23 mouse cellular contexts compared by ENCODE assay signal in genomic region chr11:120455413-120455812, GRCm38 (mm10). TPM values are rescaled to one million over a fixed set of nuclear protein-coding genes. Genes with fewer than 3 reads are reported as not detected.
DNase-seq lines count a peak whose midpoint lies in the region; ATAC-seq and TF ChIP-seq lines count a peak whose summit lies in the region.
"Had no signal": no experiment of that assay in that cellular context is flagged by ENCODE, and none has a peak within 500 bp of the region (broad histone marks: within the 10 kb centered on the region; RNA-seq: fewer than 3 reads in every experiment).

No protein-coding gene starts in this region.

- no peak for TF ChIP-seq CTCF in C2C12 (IDR thresholded peaks at IDR 0.05; ENCODE audit: control insufficient read depth, insufficient read depth, insufficient read length)
- no peak for TF ChIP-seq CTCF in liver, postnatal 0 days (IDR thresholded peaks at IDR 0.05; ENCODE audit: low read depth)

- peaks cover 44% of the 10 kb centered on the region for H3K79me2 ChIP-seq in C2C12 (ENCODE audit: control insufficient read depth, insufficient read depth)

- H3K36me3 ChIP-seq in C2C12 (ENCODE audit: control insufficient read depth, insufficient read depth): peaks cover 12% of the 10 kb centered on the region
- H3K36me3 ChIP-seq in liver, embryonic 13.5 days: peaks cover 9% of the 10 kb centered on the region
- H3K36me3 ChIP-seq in liver, postnatal 0 days (replicated peaks; ENCODE audit: insufficient read depth, low read length): peaks cover 7% of the 10 kb centered on the region
- no peaks in the 10 kb centered on the region; the same call in 1 of the 2 replicates for H3K36me3 ChIP-seq in forebrain, embryonic 11.5 days (ENCODE audit: control insufficient read depth, insufficient read depth, low read length)

- H3K4me3 ChIP-seq in C2C12 (ENCODE audit: insufficient read depth, poor library complexity, severe bottlenecking): peak overlapping the region; percentile 12
- no peak overlapping the region for H3K4me3 ChIP-seq in liver, embryonic 13.5 days (replicated peaks)
- no peak overlapping the region for H3K4me3 ChIP-seq in liver, postnatal 0 days (ENCODE audit: low read depth, low read length)
- H3K4me3 ChIP-seq in forebrain, embryonic 11.5 days (ENCODE audit: low read depth, low read length): no peak overlapping the region
- H3K4me3 ChIP-seq: embryonic facial prominence, embryonic 10.5 days; forebrain, embryonic 13.5 days; heart, adult 2 months; heart, embryonic 12.5 days; hindbrain, embryonic 10.5 days had no signal

- peak; percentile 38 for DNase-seq in liver, embryonic 13.5 days
- DNase-seq in liver, postnatal 0 days: no peak
- no peak for DNase-seq in forebrain, embryonic 11.5 days (ENCODE audit: low spot score)
- no peak for DNase-seq in cerebellum, postnatal 14 days
- no peak for DNase-seq in urinary bladder, adult 2 months (ENCODE audit: low spot score)
- DNase-seq: adrenal gland, postnatal 10 days; cerebellum, adult 11-12 months; cerebellum, adult 9-11 months; forebrain, postnatal 0 days; gastrocnemius, postnatal 10 days; heart, adult 2 months had no signal

- H3K4me2 ChIP-seq in liver, embryonic 13.5 days: peak overlapping the region; percentile 47
- no peak overlapping the region for H3K4me2 ChIP-seq in liver, postnatal 0 days (ENCODE audit: low read depth, low read length)
- no peak overlapping the region for H3K4me2 ChIP-seq in forebrain, embryonic 11.5 days (ENCODE audit: low read depth, low read length, severe bottlenecking)
- H3K4me2 ChIP-seq: forebrain, embryonic 13.5 days; heart, embryonic 12.5 days; hindbrain, embryonic 14.5 days had no signal

- H3K9me3 ChIP-seq in liver, embryonic 13.5 days (replicated peaks): no peaks in the 10 kb centered on the region
- no peaks in the 10 kb centered on the region for H3K9me3 ChIP-seq in liver, postnatal 0 days (ENCODE audit: low read length)
- no peaks in the 10 kb centered on the region for H3K9me3 ChIP-seq in forebrain, embryonic 11.5 days (ENCODE audit: control insufficient read depth, low read length)
- H3K9me3 ChIP-seq: embryonic facial prominence, embryonic 10.5 days; forebrain, embryonic 13.5 days; heart, embryonic 12.5 days; hindbrain, embryonic 10.5 days had no signal

- peak overlapping the region; percentile 42; the same call in 1 of the 2 replicates for H3K9ac ChIP-seq in liver, embryonic 13.5 days
- no peak overlapping the region; the same call in 1 of the 2 replicates for H3K9ac ChIP-seq in liver, postnatal 0 days (replicated peaks)
- H3K9ac ChIP-seq in forebrain, embryonic 11.5 days (ENCODE audit: low read length): no peak overlapping the region
- H3K9ac ChIP-seq: forebrain, embryonic 13.5 days; forebrain, postnatal 0 days; heart, embryonic 12.5 days; hindbrain, embryonic 14.5 days had no signal

- peaks cover 4% of the 10 kb centered on the region for H3K27me3 ChIP-seq in C2C12 (ENCODE audit: control insufficient read depth, insufficient read depth, insufficient read length)
- H3K27me3 ChIP-seq in liver, embryonic 13.5 days: no peaks in the 10 kb centered on the region
- no peaks in the 10 kb centered on the region for H3K27me3 ChIP-seq in liver, postnatal 0 days (ENCODE audit: insufficient read depth, low read length)
- no peaks in the 10 kb centered on the region for H3K27me3 ChIP-seq in forebrain, embryonic 11.5 days (ENCODE audit: control insufficient read depth, insufficient read depth, low read length)
- H3K27me3 ChIP-seq: forebrain, embryonic 13.5 days; heart, embryonic 12.5 days had no signal

- H3ac ChIP-seq in C2C12 (ENCODE audit: control insufficient read depth, insufficient read length, low read depth): no peak overlapping the region

- 68% methylated on average over 7 of the region's 7 CpGs for WGBS in liver, embryonic 13.5 days (ENCODE audit: insufficient replicate concordance)
- 82% methylated on average over 7 of the region's 7 CpGs for WGBS in liver, postnatal 0 days (ENCODE audit: insufficient replicate concordance)
- WGBS in forebrain, embryonic 11.5 days: 96% methylated on average over 7 of the region's 7 CpGs

- H3K27ac ChIP-seq in liver, embryonic 13.5 days: peak overlapping the region; percentile 74
- H3K27ac ChIP-seq in liver, postnatal 0 days (ENCODE audit: low read depth): peak overlapping the region; percentile 44; the same call in 1 of the 2 replicates
- H3K27ac ChIP-seq in forebrain, embryonic 11.5 days (ENCODE audit: low read depth, low read length): no peak overlapping the region
- H3K27ac ChIP-seq: embryonic facial prominence, embryonic 10.5 days; forebrain, embryonic 13.5 days; heart, adult 2 months; hindbrain, embryonic 10.5 days; hindbrain, embryonic 14.5 days had no signal

- peak; percentile 30; the same call in 1 of the 2 replicates for TF ChIP-seq EP300 in liver, postnatal 0 days (IDR thresholded peaks at IDR 0.05; ENCODE audit: low read depth)

- ATAC-seq in erythroblast, adult 5-6 weeks (replicated peaks; ENCODE audit: low FRiP score, poor library complexity, severe bottlenecking): peak; percentile 36
- peak; percentile 47 for ATAC-seq in liver, embryonic 13.5 days (ENCODE audit: low read depth)
- no peak for ATAC-seq in liver, postnatal 0 days
- ATAC-seq in forebrain, embryonic 11.5 days (replicated peaks; ENCODE audit: low FRiP score): no peak
- ATAC-seq: forebrain, embryonic 13.5 days; forebrain, postnatal 0 days; intestine, embryonic 16.5 days had no signal

- peaks cover 54% of the 10 kb centered on the region for H3K4me1 ChIP-seq in liver, embryonic 13.5 days (replicated peaks)
- peaks cover 30% of the 10 kb centered on the region for H3K4me1 ChIP-seq in liver, postnatal 0 days (ENCODE audit: insufficient read depth)
- H3K4me1 ChIP-seq in forebrain, embryonic 11.5 days (replicated peaks; ENCODE audit: control insufficient read depth, insufficient read depth, low read length): peaks cover 2% of the 10 kb centered on the region; the same call in 1 of the 2 replicates

- H3K79me3 ChIP-seq in C2C12 (ENCODE audit: low read depth): peaks cover 20% of the 10 kb centered on the region

TF ChIP-seq in C2C12, 6 proteins besides CTCF, POLR2A, EP300 and RAD21:
- TF ChIP-seq FOSL1 (IDR thresholded peaks at IDR 0.05; ENCODE audit: insufficient read depth, low read length, poor library complexity, severe bottlenecking) (no peak), MAX (IDR thresholded peaks at IDR 0.05) (no peak), USF1 (IDR thresholded peaks at IDR 0.05; ENCODE audit: low read depth) (no peak), MYOD1 (IDR thresholded peaks at IDR 0.05; ENCODE audit: control insufficient read depth, insufficient read length, low read depth) (no peak), CEBPB (IDR thresholded peaks at IDR 0.05; ENCODE audit: low read depth) (no peak)

RNA-seq across cellular contexts. Expression of gene Pde6g, which starts 2.1 kb away (rescaled TPM):
- 0.13 TPM for polyA plus RNA-seq in C2C12 (2012; fragmentation: generic; extraction: Trizol)
- not detected in 2 replicates for total RNA-seq in erythroblast, adult 5-6 weeks (2015; ENCODE audit: low replicate concordance)
- total RNA-seq in erythroblast, adult 5-6 weeks (2017; ENCODE audit: low replicate concordance): not detected in 2 replicates
- 0.12 TPM in 1 of 2 replicates, not detected in the other for polyA plus RNA-seq in liver, embryonic 13.5 days (2015; fragmentation: Nextera tagmentation; extraction: Ambion mirVana)
- 0.20 TPM in 1 of 2 replicates, not detected in the other for polyA plus RNA-seq in liver, postnatal 0 days (2015; fragmentation: Nextera tagmentation; extraction: Ambion mirVana)
- 0.21 and 0.59 TPM in 2 replicates for polyA plus RNA-seq in forebrain, embryonic 11.5 days (2014; fragmentation: Nextera tagmentation; extraction: Ambion mirVana)
- polyA plus RNA-seq in urinary bladder, adult 2 months (2012; rRNA removed): 0.34 and 0.63 TPM in 2 replicates
- total RNA-seq: ES-E14 had no signal
- polyA plus RNA-seq: embryonic facial prominence, embryonic 14.5 days had no signal

RNA-seq across cellular contexts. Expression of gene Oxld1, which starts 2.5 kb away (rescaled TPM):
- polyA plus RNA-seq in C2C12 (2012; fragmentation: generic; extraction: Trizol): 7.5 TPM
- 7.3 TPM in 1 of 2 replicates, not detected in the other for total RNA-seq in erythroblast, adult 5-6 weeks (2015; ENCODE audit: low replicate concordance)
- 6.1 and 6.9 TPM in 2 replicates for total RNA-seq in erythroblast, adult 5-6 weeks (2017; ENCODE audit: low replicate concordance)
- polyA plus RNA-seq in liver, embryonic 13.5 days (2015; fragmentation: Nextera tagmentation; extraction: Ambion mirVana): 8.4 and 9.5 TPM in 2 replicates
- 18.9 and 19.0 TPM in 2 replicates for polyA plus RNA-seq in liver, postnatal 0 days (2015; fragmentation: Nextera tagmentation; extraction: Ambion mirVana)
- polyA plus RNA-seq in forebrain, embryonic 11.5 days (2014; fragmentation: Nextera tagmentation; extraction: Ambion mirVana): 11.3 and 11.6 TPM in 2 replicates
- 19.8 and 26.8 TPM in 2 replicates for polyA plus RNA-seq in urinary bladder, adult 2 months (2012; rRNA removed)

RNA-seq across cellular contexts. Expression of gene Ccdc137, which starts 2.5 kb away (rescaled TPM):
- polyA plus RNA-seq in C2C12 (2012; fragmentation: generic; extraction: Trizol): 24.6 TPM
- 1.5 and 2.1 TPM in 2 replicates for total RNA-seq in erythroblast, adult 5-6 weeks (2015; ENCODE audit: low replicate concordance)
- total RNA-seq in erythroblast, adult 5-6 weeks (2017; ENCODE audit: low replicate concordance): 1.5 and 16.8 TPM in 2 replicates
- polyA plus RNA-seq in liver, embryonic 13.5 days (2015; fragmentation: Nextera tagmentation; extraction: Ambion mirVana): 20.2 and 23.1 TPM in 2 replicates
- polyA plus RNA-seq in liver, postnatal 0 days (2015; fragmentation: Nextera tagmentation; extraction: Ambion mirVana): 9.0 and 11.7 TPM in 2 replicates
- polyA plus RNA-seq in forebrain, embryonic 11.5 days (2014; fragmentation: Nextera tagmentation; extraction: Ambion mirVana): 30.3 and 33.8 TPM in 2 replicates
- polyA plus RNA-seq in urinary bladder, adult 2 months (2012; rRNA removed): 21.5 and 31.0 TPM in 2 replicates

RNA-seq across cellular contexts. Expression of gene Arl16, which starts 12.0 kb away (rescaled TPM):
- polyA plus RNA-seq in C2C12 (2012; fragmentation: generic; extraction: Trizol): 26.4 TPM
- total RNA-seq in erythroblast, adult 5-6 weeks (2015; ENCODE audit: low replicate concordance): 4.2 and 5.9 TPM in 2 replicates
- total RNA-seq in erythroblast, adult 5-6 weeks (2017; ENCODE audit: low replicate concordance): 3.3 TPM in 1 of 2 replicates, not detected in the other
- 15.9 and 16.0 TPM in 2 replicates for polyA plus RNA-seq in liver, embryonic 13.5 days (2015; fragmentation: Nextera tagmentation; extraction: Ambion mirVana)
- polyA plus RNA-seq in liver, postnatal 0 days (2015; fragmentation: Nextera tagmentation; extraction: Ambion mirVana): 11.9 and 13.5 TPM in 2 replicates
- 50.1 and 54.2 TPM in 2 replicates for polyA plus RNA-seq in forebrain, embryonic 11.5 days (2014; fragmentation: Nextera tagmentation; extraction: Ambion mirVana)
- 23.9 and 24.0 TPM in 2 replicates for polyA plus RNA-seq in urinary bladder, adult 2 months (2012; rRNA removed)

RNA-seq across cellular contexts. Expression of gene Tspan10, which starts 13.0 kb away (rescaled TPM):
- 0.02 TPM for polyA plus RNA-seq in C2C12 (2012; fragmentation: generic; extraction: Trizol)
- total RNA-seq in erythroblast, adult 5-6 weeks (2015; ENCODE audit: low replicate concordance): 1.3 TPM in 1 of 2 replicates, not detected in the other
- total RNA-seq in erythroblast, adult 5-6 weeks (2017; ENCODE audit: low replicate concordance): not detected in 2 replicates
- not detected in 2 replicates for polyA plus RNA-seq in liver, embryonic 13.5 days (2015; fragmentation: Nextera tagmentation; extraction: Ambion mirVana)
- polyA plus RNA-seq in liver, postnatal 0 days (2015; fragmentation: Nextera tagmentation; extraction: Ambion mirVana): not detected in 2 replicates
- polyA plus RNA-seq in forebrain, embryonic 11.5 days (2014; fragmentation: Nextera tagmentation; extraction: Ambion mirVana): 0.19 TPM in 1 of 2 replicates, not detected in the other
- polyA plus RNA-seq in urinary bladder, adult 2 months (2012; rRNA removed): not detected in 2 replicates
- total RNA-seq: ES-E14; forebrain, postnatal 0 days; gastrocnemius, postnatal 10 days had no signal
- polyA plus RNA-seq: forebrain, embryonic 13.5 days; forebrain, postnatal 0 days; gonadal fat pad, adult 2 months; heart, embryonic 12.5 days; heart, embryonic 16.5 days; hindbrain, embryonic 14.5 days; intestine, embryonic 16.5 days had no signal

Comparison
In these comparisons a context has a peak if more than half of its experiments do, and no peak if none do; other contexts are left out.
1. ATAC-seq: peak in erythroblast, adult 5-6 weeks (single experiment) and liver, embryonic 13.5 days (single experiment); none in liver, postnatal 0 days (single experiment) and forebrain, embryonic 11.5 days (single experiment).